Mouse (Mus musculus) midbrain, embryonic 16.5 days (tissue): ENCODE results near the gene Ebf4. TPM values are rescaled to one million over a fixed set of nuclear protein-coding genes. Genes with fewer than 3 reads are reported as not detected.

Experiments
- ATAC-seq: fragments of 200-750 bp; cut with Nextera tagmentation; 2 replicates; pipeline ENCODE4 v1.8.0; 2017; ENCODE audit warnings: moderate TSS enrichment
- H3K27ac ChIP-seq: fragments of 300-500 bp; sonication (generic); 2 replicates; pipeline ENCODE4 v1.5.1; 2014; ENCODE audit warnings: mild to moderate bottlenecking, low read length, mixed read lengths
- H3K27me3 ChIP-seq: fragments of 300-500 bp; sonication (generic); 2 replicates; pipeline ENCODE4 v1.6.1; 2014; ENCODE audit warnings: low read depth, low read length, mixed read lengths; ENCODE audit not compliant: control insufficient read depth, insufficient read depth
- H3K36me3 ChIP-seq: fragments of 300-500 bp; sonication (generic); 2 replicates; pipeline ENCODE4 v1.6.1; 2014; ENCODE audit warnings: mild to moderate bottlenecking, low read length, moderate library complexity, mixed read lengths; ENCODE audit not compliant: control insufficient read depth, insufficient read depth
- H3K4me1 ChIP-seq: fragments of 300-500 bp; sonication (generic); 2 replicates; pipeline ENCODE4 v1.6.1; 2014; ENCODE audit warnings: mild to moderate bottlenecking, low read length, mixed read lengths; ENCODE audit not compliant: control insufficient read depth, insufficient read depth
- H3K4me2 ChIP-seq: fragments of 300-500 bp; sonication (generic); 2 replicates; pipeline ENCODE4 v1.6.1; 2014; ENCODE audit warnings: mild to moderate bottlenecking, low read length, mixed read lengths
- H3K4me3 ChIP-seq: fragments of 300-500 bp; sonication (generic); 2 replicates; pipeline ENCODE4 v1.5.1; 2014; ENCODE audit warnings: low read depth, mild to moderate bottlenecking, low read length, moderate library complexity, mixed read lengths
- H3K9ac ChIP-seq: fragments of 300-500 bp; sonication (generic); 2 replicates; pipeline ENCODE4 v1.6.1; 2014; ENCODE audit warnings: low read depth, low read length, mixed read lengths
- H3K9me3 ChIP-seq: fragments of 300-500 bp; sonication (generic); replicated peaks from 2 replicates; pipeline ENCODE4 v1.6.1; 2014; ENCODE audit warnings: mild to moderate bottlenecking, low read length, mixed read lengths; ENCODE audit not compliant: control insufficient read depth, poor library complexity, severe bottlenecking
- WGBS: fragments of 180-500 bp; shearing (Covaris S2); extraction: QIAGEN DNeasy Blood & Tissue Kit; methylation state at CpG from one replicate; pipeline ENCODE4 v1.1.7; 2014; 5-methylcytosine and 5-hydroxymethylcytosine counted together
- polyA plus RNA-seq: library from polyadenylated mRNA; unstranded; fragments of >200 nt; fragmentation: Nextera tagmentation; extraction: Ambion mirVana; gene quantifications from 2 replicates; pipeline ENCODE4 v1.2.1, GENCODE M21; 2015

Ebf4 gene
- polyA plus RNA-seq, 1 experiment from 2014 or later = 4.6 TPM

- H3K4me2 ChIP-seq = no peak overlapping the region
- WGBS = 59% methylated on average over 4 of the region's 4 CpGs
- H3K4me3 ChIP-seq = no peak overlapping the region
- H3K27ac ChIP-seq = no peak overlapping the region
- H3K27me3 ChIP-seq = no peaks in the 10 kb centered on the region
- H3K9me3 ChIP-seq = no peaks in the 10 kb centered on the region
- no peak overlapping the region for H3K9ac ChIP-seq
- no peak for ATAC-seq
- H3K4me1 ChIP-seq = peaks cover 3% of the 10 kb centered on the region
- H3K36me3 ChIP-seq = no peaks in the 10 kb centered on the region
Measured at GRCm38 (mm10) chr2:130289086-130289485, 5.9 kb upstream of the Ebf4 start.

- Histone ChIP-seq H3K27me3 (no peaks in the 10 kb centered on the region), H3K36me3 (no peaks in the 10 kb centered on the region), H3K27ac (no peak overlapping the region), H3K4me1 (peaks cover 13% of the 10 kb centered on the region), H3K4me3 (no peak overlapping the region), H3K4me2 (peak overlapping the region; percentile 29), H3K9me3 (no peaks in the 10 kb centered on the region), H3K9ac (no peak overlapping the region)
- 20% methylated on average over 8 of the region's 8 CpGs for WGBS
- ATAC-seq = peak; percentile 44
Measured at GRCm38 (mm10) chr2:130291434-130291833, 3.5 kb upstream of the Ebf4 start.

GRCm38 (mm10) chr2:130293009-130293408 is 2.0 kb upstream of the Ebf4 start:
- Histone ChIP-seq H3K4me1 (peaks cover 20% of the 10 kb centered on the region), H3K27me3 (no peaks in the 10 kb centered on the region), H3K4me3 (no peak overlapping the region), H3K36me3 (no peaks in the 10 kb centered on the region), H3K4me2 (no peak overlapping the region), H3K27ac (no peak overlapping the region), H3K9ac (no peak overlapping the region), H3K9me3 (no peaks in the 10 kb centered on the region)
- ATAC-seq = no peak
- 41% methylated on average over 3 of the region's 3 CpGs for WGBS

GRCm38 (mm10) chr2:130293486-130293885 is 1.5 kb upstream of the Ebf4 start:
- H3K36me3 ChIP-seq = no peaks in the 10 kb centered on the region
- no peak overlapping the region for H3K4me3 ChIP-seq
- no peaks in the 10 kb centered on the region for H3K27me3 ChIP-seq
- H3K27ac ChIP-seq = no peak overlapping the region
- H3K4me2 ChIP-seq = no peak overlapping the region
- no peaks in the 10 kb centered on the region for H3K9me3 ChIP-seq
- H3K9ac ChIP-seq = no peak overlapping the region; the same call in 1 of the 2 replicates
- 3% methylated on average over 4 of the region's 4 CpGs for WGBS
- no peak for ATAC-seq
- peaks cover 20% of the 10 kb centered on the region for H3K4me1 ChIP-seq

DNA sequence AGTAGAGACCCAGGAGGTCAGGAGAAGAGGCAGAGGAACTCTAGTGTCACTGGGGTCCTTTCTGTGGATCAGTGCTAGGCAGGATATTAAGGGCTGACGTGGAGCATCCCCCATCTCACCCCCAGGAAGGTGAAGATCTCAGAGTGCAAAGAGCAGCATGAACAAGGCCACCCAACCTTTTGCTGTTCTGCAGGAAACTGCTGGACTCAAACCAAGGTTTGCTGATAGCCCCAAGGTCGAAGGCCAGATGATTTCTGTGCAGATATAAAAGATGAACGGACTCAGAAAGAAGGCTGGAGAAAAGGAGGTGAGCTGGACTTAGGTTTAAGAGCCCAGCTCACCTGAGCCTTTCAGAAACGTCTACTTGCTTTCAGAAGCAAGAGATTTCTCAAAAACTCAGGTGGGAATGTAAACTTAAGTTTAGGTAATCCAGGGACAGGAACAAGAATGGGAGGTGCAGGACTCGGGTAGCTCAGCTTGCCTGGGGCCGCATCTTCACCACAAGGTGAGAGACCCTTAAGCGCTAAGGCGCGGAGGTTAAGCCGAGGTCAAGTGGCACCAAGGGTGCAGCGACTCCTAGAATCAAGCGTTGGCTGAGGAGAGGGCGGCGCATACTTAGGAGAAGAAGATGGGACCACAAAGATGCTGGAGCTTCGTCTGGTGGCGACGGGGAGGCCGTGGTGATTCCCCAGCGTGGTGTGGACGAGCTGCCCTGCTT is 592 bp upstream of the Ebf4 start:
- Histone ChIP-seq H3K4me2 (peak overlapping the region; percentile 76), H3K9ac (peak overlapping the region; percentile 88), H3K27ac (peak overlapping the region; percentile 80), H3K4me3 (peak overlapping the region; percentile 85), H3K9me3 (no peaks in the 10 kb centered on the region), H3K4me1 (peaks cover 20% of the 10 kb centered on the region), H3K27me3 (no peaks in the 10 kb centered on the region), H3K36me3 (no peaks in the 10 kb centered on the region)
- ATAC-seq = no peak
- WGBS = 8% methylated on average over 19 of the region's 20 CpGs

DNA sequence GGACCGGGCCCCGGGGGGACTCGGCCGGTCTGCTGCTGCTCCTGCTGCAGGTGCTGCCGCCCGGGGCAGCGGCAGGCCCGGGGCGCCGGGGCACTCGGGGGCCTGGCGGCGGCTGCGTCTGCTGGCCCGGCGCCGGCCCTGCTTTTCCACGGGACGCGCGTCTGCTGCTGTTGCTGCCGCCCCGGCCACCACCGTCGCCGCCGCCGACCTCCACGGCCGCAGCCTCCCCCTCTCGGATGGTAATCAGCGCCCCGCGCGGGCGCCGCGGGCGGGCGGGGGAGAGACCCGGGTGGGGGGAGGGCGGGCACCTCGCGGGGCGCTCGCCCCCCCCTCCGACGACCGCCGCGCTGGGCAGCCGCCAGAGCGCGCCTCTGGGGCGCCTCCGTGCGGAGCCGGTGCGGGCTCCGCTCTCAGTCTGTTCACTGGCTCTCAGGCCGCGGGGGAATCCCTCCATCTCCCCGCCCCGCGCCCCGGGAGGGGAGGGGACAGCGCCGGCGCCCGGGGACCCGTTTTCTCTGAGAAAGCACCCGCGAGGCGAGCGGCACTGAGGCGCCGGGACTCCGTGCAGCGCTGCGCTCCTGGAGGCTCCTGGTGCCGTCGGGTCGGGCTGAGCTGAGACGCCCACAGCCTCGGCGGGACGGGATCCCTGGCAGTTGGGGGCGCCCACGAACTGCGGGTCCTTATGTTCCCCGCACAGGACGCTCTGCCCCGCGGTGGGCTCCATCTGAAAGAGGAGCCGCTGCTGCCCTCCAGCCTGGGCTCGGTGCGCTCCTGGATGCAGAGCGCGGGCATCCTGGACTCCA is 563 bp downstream of the Ebf4 start:
- Histone ChIP-seq H3K4me1 (peaks cover 20% of the 10 kb centered on the region), H3K4me3 (peak overlapping the region; percentile 85), H3K27ac (peak overlapping the region; percentile 80), H3K9me3 (no peaks in the 10 kb centered on the region), H3K4me2 (peak overlapping the region; percentile 76), H3K36me3 (no peaks in the 10 kb centered on the region), H3K27me3 (no peaks in the 10 kb centered on the region), H3K9ac (peak overlapping the region; percentile 88)
- WGBS = under 1% methylated on average over 43 of the region's 99 CpGs
- peak; percentile 68 for ATAC-seq

DNA sequence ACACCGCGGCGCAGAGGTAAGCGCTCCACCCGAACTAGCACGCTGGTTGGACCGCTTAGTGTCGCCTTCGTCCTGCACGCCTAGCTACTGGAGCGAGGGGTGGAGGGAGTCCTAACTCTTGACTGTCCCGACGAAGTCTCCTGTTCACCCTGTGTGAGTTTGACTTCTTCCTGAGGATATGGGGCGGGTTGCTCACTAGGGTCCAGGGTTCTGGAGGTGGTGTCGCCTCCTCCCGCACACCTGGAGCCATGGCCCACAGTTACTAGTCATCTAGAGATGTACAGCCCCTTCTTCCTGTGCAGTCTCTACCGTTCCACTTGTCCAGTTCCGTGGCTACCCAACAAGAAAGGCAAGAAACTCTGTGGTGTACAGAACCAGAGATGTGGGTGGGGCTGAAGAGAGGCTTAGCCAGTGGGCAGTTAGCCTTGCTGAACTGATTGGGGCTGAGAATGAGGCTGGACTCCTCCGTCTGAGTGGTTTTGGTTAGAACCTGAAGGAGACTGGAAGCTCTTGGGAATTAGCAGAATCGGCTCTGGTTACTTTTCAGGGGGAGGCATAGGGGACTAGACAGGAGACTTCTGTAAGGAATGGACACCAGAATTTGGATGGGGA is 1.3 kb downstream of the Ebf4 start:
- Histone ChIP-seq H3K4me3 (peak overlapping the region; percentile 85), H3K27ac (no peak overlapping the region), H3K4me1 (peaks cover 20% of the 10 kb centered on the region), H3K4me2 (peak overlapping the region; percentile 76), H3K27me3 (no peaks in the 10 kb centered on the region), H3K9ac (peak overlapping the region; percentile 88), H3K36me3 (no peaks in the 10 kb centered on the region; the same call in 1 of the 2 replicates), H3K9me3 (no peaks in the 10 kb centered on the region)
- ATAC-seq = 0 out of 2 replicates have a peak, but pooled peaks have one; percentile 4
- 2% methylated on average over 20 of the region's 20 CpGs for WGBS

- Histone ChIP-seq H3K9ac (no peak overlapping the region), H3K36me3 (no peaks in the 10 kb centered on the region; the same call in 1 of the 2 replicates), H3K27me3 (no peaks in the 10 kb centered on the region), H3K9me3 (no peaks in the 10 kb centered on the region), H3K4me3 (no peak overlapping the region), H3K27ac (no peak overlapping the region), H3K4me1 (peaks cover 20% of the 10 kb centered on the region), H3K4me2 (no peak overlapping the region)
- no peak for ATAC-seq
- 91% methylated on average over 9 of the region's 9 CpGs for WGBS
Measured at GRCm38 (mm10) chr2:130297580-130297979, 2.6 kb downstream of the Ebf4 start.
